Mouse (Mus musculus): Measurements from ENCODE around the gene Selenon. TPM values are rescaled to one million over a fixed set of nuclear protein-coding genes. Genes with fewer than 3 reads are reported as not detected.

The Selenon gene
- polyA plus RNA-seq, 1 experiment from 2014 or later: 36.7 TPM

- Histone ChIP-seq H3K27me3 (no peaks in the 10 kb centered on the region), H3K4me3 (no peak overlapping the region), H3K4me1 (peaks cover 8% of the 10 kb centered on the region), H3K27ac (peak overlapping the region; percentile 48; the same call in 1 of the 2 replicates), H3K4me2 (replicated peaks) (no peak overlapping the region), H3K9ac (no peak overlapping the region), H3K9me3 (replicated peaks) (no peaks in the 10 kb centered on the region), H3K36me3 (no peaks in the 10 kb centered on the region)
- no peak for ATAC-seq (ENCODE audit: low FRiP score)
- 10% methylated on average over 16 of the region's 16 CpGs for WGBS
Measured at GRCm38 (mm10) chr4:134557626-134558249, 5.8 kb upstream of the Selenon start.

GRCm38 (mm10) chr4:134555956-134556580 is 4.1 kb upstream of the Selenon start:
- Histone ChIP-seq H3K9me3 (replicated peaks) (no peaks in the 10 kb centered on the region), H3K27ac (no peak overlapping the region), H3K9ac (no peak overlapping the region), H3K4me3 (no peak overlapping the region), H3K4me1 (peaks cover 17% of the 10 kb centered on the region), H3K27me3 (no peaks in the 10 kb centered on the region), H3K36me3 (no peaks in the 10 kb centered on the region), H3K4me2 (replicated peaks) (no peak overlapping the region)
- no peak for ATAC-seq (ENCODE audit: low FRiP score)
- 63% methylated on average over 8 of the region's 8 CpGs for WGBS

- H3K9me3 ChIP-seq (replicated peaks): peaks cover 8% of the 10 kb centered on the region
- no peak overlapping the region for H3K9ac ChIP-seq
- 70% methylated on average over 1 of the region's 1 CpGs for WGBS
- H3K4me1 ChIP-seq: peaks cover 20% of the 10 kb centered on the region
- no peak for ATAC-seq (ENCODE audit: low FRiP score)
- peaks cover 15% of the 10 kb centered on the region for H3K36me3 ChIP-seq
- no peak overlapping the region for H3K27ac ChIP-seq
- H3K27me3 ChIP-seq: no peaks in the 10 kb centered on the region
- no peak overlapping the region for H3K4me3 ChIP-seq
- no peak overlapping the region for H3K4me2 ChIP-seq (replicated peaks)
Measured at GRCm38 (mm10) chr4:134553631-134554030, 1.7 kb upstream of the Selenon start.

GRCm38 (mm10) chr4:134549899-134550298 is 2.1 kb downstream of the Selenon start:
- Histone ChIP-seq H3K36me3 (peaks cover 49% of the 10 kb centered on the region), H3K4me2 (replicated peaks) (no peak overlapping the region), H3K9ac (no peak overlapping the region), H3K27me3 (no peaks in the 10 kb centered on the region), H3K9me3 (replicated peaks) (peaks cover 8% of the 10 kb centered on the region), H3K4me3 (no peak overlapping the region), H3K27ac (no peak overlapping the region), H3K4me1 (peaks cover 29% of the 10 kb centered on the region)
- 99% methylated on average over 8 of the region's 8 CpGs for WGBS
- no peak for ATAC-seq (ENCODE audit: low FRiP score)

GRCm38 (mm10) chr4:134548169-134548938 is 3.6 kb downstream of the Selenon start:
- ATAC-seq (ENCODE audit: low FRiP score): no peak
- H3K4me1 ChIP-seq: peaks cover 29% of the 10 kb centered on the region
- H3K36me3 ChIP-seq: peaks cover 63% of the 10 kb centered on the region
- H3K9ac ChIP-seq: no peak overlapping the region
- H3K27ac ChIP-seq: no peak overlapping the region
- H3K4me2 ChIP-seq (replicated peaks): no peak overlapping the region
- H3K9me3 ChIP-seq (replicated peaks): peaks cover 8% of the 10 kb centered on the region
- no peak overlapping the region for H3K4me3 ChIP-seq
- WGBS: 76% methylated on average over 18 of the region's 18 CpGs
- H3K27me3 ChIP-seq: no peaks in the 10 kb centered on the region

GRCm38 (mm10) chr4:134546814-134547705 is 4.9 kb downstream of the Selenon start:
- Histone ChIP-seq H3K36me3 (peaks cover 75% of the 10 kb centered on the region), H3K9ac (peak overlapping the region; percentile 44; the same call in 1 of the 2 replicates), H3K9me3 (replicated peaks) (peaks cover 8% of the 10 kb centered on the region), H3K27me3 (no peaks in the 10 kb centered on the region), H3K4me1 (peaks cover 25% of the 10 kb centered on the region), H3K27ac (peak overlapping the region; percentile 25; the same call in 1 of the 2 replicates), H3K4me2 (replicated peaks) (no peak overlapping the region), H3K4me3 (no peak overlapping the region)
- no peak for ATAC-seq (ENCODE audit: low FRiP score)
- 65% methylated on average over 9 of the region's 9 CpGs for WGBS

GRCm38 (mm10) chr4:134543261-134543660 is 8.7 kb downstream of the Selenon start:
- WGBS: 14% methylated on average over 5 of the region's 5 CpGs
- no peak overlapping the region for H3K9ac ChIP-seq

GRCm38 (mm10) chr4:134542726-134543125 is 9.2 kb downstream of the Selenon start:
- Histone ChIP-seq H3K27me3 (no peaks in the 10 kb centered on the region), H3K9ac (no peak overlapping the region; the same call in 1 of the 2 replicates), H3K36me3 (peaks cover 90% of the 10 kb centered on the region), H3K27ac (no peak overlapping the region), H3K4me2 (replicated peaks) (no peak overlapping the region), H3K4me1 (peaks cover 11% of the 10 kb centered on the region), H3K9me3 (replicated peaks) (no peaks in the 10 kb centered on the region), H3K4me3 (no peak overlapping the region)
- ATAC-seq (ENCODE audit: low FRiP score): no peak; the same call in 1 of the 2 replicates
- WGBS: 92% methylated on average over 9 of the region's 9 CpGs

More at GRCm38 (mm10) chr4:134543261-134543660, 8.7 kb downstream of the Selenon start:
- Histone ChIP-seq H3K9me3 (replicated peaks) (no peaks in the 10 kb centered on the region), H3K4me1 (peaks cover 12% of the 10 kb centered on the region), H3K4me3 (no peak overlapping the region), H3K36me3 (peaks cover 90% of the 10 kb centered on the region), H3K4me2 (replicated peaks) (no peak overlapping the region), H3K27me3 (no peaks in the 10 kb centered on the region), H3K27ac (no peak overlapping the region)
- ATAC-seq (ENCODE audit: low FRiP score): peak; percentile 48

GRCm38 (mm10) chr4:134538997-134539580 is 12.9 kb downstream of the Selenon start:
- no peak overlapping the region for H3K27ac ChIP-seq
- peaks cover 54% of the 10 kb centered on the region for H3K36me3 ChIP-seq
- no peak for ATAC-seq (ENCODE audit: low FRiP score)
- no peak overlapping the region for H3K4me2 ChIP-seq (replicated peaks)
- H3K9me3 ChIP-seq (replicated peaks): no peaks in the 10 kb centered on the region
- no peak overlapping the region for H3K4me3 ChIP-seq
- no peaks in the 10 kb centered on the region for H3K27me3 ChIP-seq
- no peak overlapping the region for H3K9ac ChIP-seq
- H3K4me1 ChIP-seq: peaks cover 7% of the 10 kb centered on the region
- 90% methylated on average over 10 of the region's 10 CpGs for WGBS

GRCm38 (mm10) chr4:134535787-134536151 is 16.2 kb downstream of the Selenon start:
- Histone ChIP-seq H3K4me2 (replicated peaks) (peak overlapping the region; percentile 83), H3K4me3 (peak overlapping the region; percentile 96), H3K9me3 (replicated peaks) (no peaks in the 10 kb centered on the region), H3K4me1 (peaks cover 14% of the 10 kb centered on the region), H3K9ac (peak overlapping the region; percentile 40; the same call in 1 of the 2 replicates), H3K36me3 (peaks cover 32% of the 10 kb centered on the region), H3K27ac (no peak overlapping the region), H3K27me3 (no peaks in the 10 kb centered on the region)
- WGBS: 17% methylated on average over 8 of the region's 8 CpGs
- ATAC-seq (ENCODE audit: low FRiP score): no peak

- H3K9me3 ChIP-seq (replicated peaks): no peaks in the 10 kb centered on the region
- peaks cover 14% of the 10 kb centered on the region for H3K4me1 ChIP-seq
- H3K4me2 ChIP-seq (replicated peaks): peak within 1 kb of the TSS; percentile 83
- ATAC-seq (ENCODE audit: low FRiP score): peak; percentile 97
- peak within 1 kb of the TSS; percentile 87 for H3K9ac ChIP-seq
- H3K36me3 ChIP-seq: peaks cover 32% of the 10 kb centered on the region
- no peaks in the 10 kb centered on the region for H3K27me3 ChIP-seq
- peak within 1 kb of the TSS; percentile 87 for H3K27ac ChIP-seq
- WGBS: under 1% methylated on average over 70 of the region's 71 CpGs
- peak within 1 kb of the TSS; percentile 96 for H3K4me3 ChIP-seq
Measured at GRCm38 (mm10) chr4:134534932-134535786, 16.8 kb downstream of the Selenon start, which contains the start of gene Mtfr1l. Mtfr1l (minus strand) TSS chr4:134535387.

Data from hindbrain, embryonic 12.5 days (tissue).